Mouse (Mus musculus) liver, postnatal 0 days (tissue): Measurements from ENCODE around the gene Sptssa. TPM values are rescaled to one million over a fixed set of nuclear protein-coding genes. Genes with fewer than 3 reads are reported as not detected.

Source experiments
- ATAC-seq: fragments of 200-750 bp; cut with Nextera tagmentation; 2 replicates; pipeline ENCODE4 v1.8.0; 2017; ENCODE audit warnings: mild to moderate bottlenecking, moderate library complexity
- DNase-seq: peaks from one replicate; pipeline ENCODE4 v3.0.0-alpha.2; 2016
- H3K27ac ChIP-seq: fragments of 300-500 bp; sonication (generic); 2 replicates; pipeline ENCODE4 v1.5.1; 2014; ENCODE audit warnings: antibody characterized with exemption, moderate library complexity, mild to moderate bottlenecking, low read depth
- H3K27me3 ChIP-seq: fragments of 300-500 bp; sonication (generic); 2 replicates; pipeline ENCODE4 v1.6.1; 2014; ENCODE audit warnings: low read length, control low read depth, mixed read lengths; ENCODE audit not compliant: insufficient read depth
- H3K36me3 ChIP-seq: fragments of 300-500 bp; sonication (generic); replicated peaks from 2 replicates; pipeline ENCODE4 v1.6.1; 2014; ENCODE audit warnings: mild to moderate bottlenecking, control low read depth, low read length, moderate library complexity, mixed read lengths; ENCODE audit not compliant: insufficient read depth
- H3K4me1 ChIP-seq: fragments of 300-500 bp; sonication (generic); 2 replicates; pipeline ENCODE4 v1.6.1; 2014; ENCODE audit warnings: antibody characterized with exemption, mild to moderate bottlenecking, control low read depth; ENCODE audit not compliant: insufficient read depth
- H3K4me2 ChIP-seq: fragments of 300-500 bp; sonication (generic); 2 replicates; pipeline ENCODE4 v1.6.1; 2014; ENCODE audit warnings: low read depth, mild to moderate bottlenecking, low read length, moderate library complexity, mixed read lengths
- H3K4me3 ChIP-seq: fragments of 300-500 bp; sonication (generic); 2 replicates; pipeline ENCODE4 v1.5.1; 2014; ENCODE audit warnings: low read depth, low read length
- H3K9ac ChIP-seq: fragments of 300-500 bp; sonication (generic); replicated peaks from 2 replicates; pipeline ENCODE4 v1.6.1; 2014; ENCODE audit warnings: mild to moderate bottlenecking, moderate library complexity
- H3K9me3 ChIP-seq: fragments of 300-500 bp; sonication (generic); 2 replicates; pipeline ENCODE4 v1.6.1; 2016; ENCODE audit warnings: mild to moderate bottlenecking, control low read depth, low read length, mixed read lengths
- CTCF ChIP-seq: sonication (generic); IDR thresholded peaks from 2 replicates; pipeline ENCODE4 v1.5.1; 2016; ENCODE audit warnings: antibody characterized with exemption, low read depth
- EP300 ChIP-seq: IDR thresholded peaks from 2 replicates; pipeline ENCODE4 v1.6.1; 2016; ENCODE audit warnings: antibody characterized with exemption, low read depth, mild to moderate bottlenecking
- WGBS: fragments of 180-500 bp; shearing (Covaris S2); extraction: QIAGEN DNeasy Blood & Tissue Kit; methylation state at CpG from one replicate; pipeline ENCODE4 v1.1.7; 2014; ENCODE audit not compliant: insufficient replicate concordance; 5-methylcytosine and 5-hydroxymethylcytosine counted together
- polyA plus RNA-seq: library from polyadenylated mRNA; unstranded; fragments of >200 nt; fragmentation: Nextera tagmentation; extraction: Ambion mirVana; gene quantifications from 2 replicates; pipeline ENCODE4 v1.2.1, GENCODE M21; 2015

Gene Sptssa
- polyA plus RNA-seq, 1 experiment from 2014 or later = 119 TPM

GRCm38 (mm10) chr12:54657951-54658350, 1.6 kb upstream of the Sptssa start:
- WGBS = 85% methylated on average over 5 of the region's 5 CpGs
- peaks cover 31% of the 10 kb centered on the region for H3K4me1 ChIP-seq
- no peak overlapping the region for H3K9ac ChIP-seq
- H3K27ac ChIP-seq = no peak overlapping the region
- H3K27me3 ChIP-seq = no peaks in the 10 kb centered on the region
- H3K36me3 ChIP-seq = no peaks in the 10 kb centered on the region
- no peak for TF ChIP-seq EP300
- TF ChIP-seq CTCF = no peak
- H3K9me3 ChIP-seq = no peaks in the 10 kb centered on the region
- no peak overlapping the region for H3K4me2 ChIP-seq
- H3K4me3 ChIP-seq = no peak overlapping the region
- ATAC-seq (no peak), DNase-seq (no peak)

DNA sequence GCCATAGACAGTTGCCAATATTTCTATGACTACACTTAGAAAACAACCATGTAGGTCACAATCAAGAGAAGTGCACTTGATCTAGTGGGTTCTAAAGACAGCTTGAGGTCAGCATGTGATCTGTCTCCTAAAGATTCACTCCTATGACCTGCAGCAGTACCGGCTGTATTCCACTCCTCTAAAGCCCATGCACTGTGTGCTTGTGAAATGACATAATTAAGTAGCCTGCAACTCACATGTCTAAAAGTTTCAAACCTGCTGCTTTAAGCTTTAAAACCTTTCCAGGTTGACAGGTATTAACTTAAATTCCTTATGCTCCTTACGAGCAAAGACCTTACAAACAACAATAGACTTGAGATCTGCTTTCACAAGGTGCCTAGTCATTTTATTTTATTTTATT, 853 bp upstream of the Sptssa start:
- WGBS = 62% methylated on average over 2 of the region's 2 CpGs
- no peaks in the 10 kb centered on the region for H3K27me3 ChIP-seq
- no peaks in the 10 kb centered on the region for H3K9me3 ChIP-seq
- no peak for DNase-seq
- TF ChIP-seq EP300 (no peak), CTCF (no peak)
- peak overlapping the region; percentile 82 for H3K4me2 ChIP-seq
- peak overlapping the region; percentile 90; the same call in 1 of the 2 replicates for H3K27ac ChIP-seq
- ATAC-seq = no peak
- H3K4me3 ChIP-seq = no peak overlapping the region
- no peaks in the 10 kb centered on the region for H3K36me3 ChIP-seq
- peaks cover 37% of the 10 kb centered on the region for H3K4me1 ChIP-seq
- 0 out of 2 replicates have a peak overlapping the region, but pooled peaks have one; percentile 84 for H3K9ac ChIP-seq

DNA sequence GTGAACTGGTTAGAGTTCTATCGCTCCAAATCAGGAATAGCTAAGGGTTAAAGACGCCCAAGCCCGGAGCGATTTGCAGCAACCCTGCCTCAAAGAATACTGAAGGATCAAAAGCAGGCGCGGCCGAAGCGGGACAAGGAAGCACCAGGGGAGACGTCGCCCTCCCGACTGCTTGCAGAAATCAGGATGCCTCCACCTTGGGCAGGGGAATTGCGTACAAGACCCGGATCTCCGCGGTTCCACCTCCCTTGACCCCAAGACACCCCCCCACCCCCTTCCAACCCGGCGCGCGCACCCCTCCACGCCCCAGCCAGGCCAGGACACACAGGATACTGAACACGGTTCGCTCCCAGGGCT, 356 bp downstream of the Sptssa start:
- no peaks in the 10 kb centered on the region for H3K27me3 ChIP-seq
- peak overlapping the region; percentile 82 for H3K4me2 ChIP-seq
- peak overlapping the region; percentile 84 for H3K9ac ChIP-seq
- no peak for DNase-seq
- H3K27ac ChIP-seq = peak overlapping the region; percentile 90
- peak overlapping the region; percentile 72 for H3K4me3 ChIP-seq
- peak; percentile 46; the same call in 1 of the 2 replicates for ATAC-seq
- WGBS = 1% methylated on average over 22 of the region's 22 CpGs
- H3K4me1 ChIP-seq = peaks cover 42% of the 10 kb centered on the region
- TF ChIP-seq EP300 = no peak
- no peak for TF ChIP-seq CTCF
- no peaks in the 10 kb centered on the region for H3K9me3 ChIP-seq
- H3K36me3 ChIP-seq = no peaks in the 10 kb centered on the region; the same call in 1 of the 2 replicates

- TF ChIP-seq EP300 = no peak
- no peak for TF ChIP-seq CTCF
- peak overlapping the region; percentile 82 for H3K4me2 ChIP-seq
- peak overlapping the region; percentile 90 for H3K27ac ChIP-seq
- peak overlapping the region; percentile 72 for H3K4me3 ChIP-seq
- peaks cover 42% of the 10 kb centered on the region for H3K4me1 ChIP-seq
- no peak for ATAC-seq
- WGBS = 13% methylated on average over 16 of the region's 16 CpGs
- H3K27me3 ChIP-seq = no peaks in the 10 kb centered on the region
- DNase-seq = no peak
- H3K9ac ChIP-seq = peak overlapping the region; percentile 84
- H3K36me3 ChIP-seq = no peaks in the 10 kb centered on the region; the same call in 1 of the 2 replicates
- no peaks in the 10 kb centered on the region for H3K9me3 ChIP-seq
Measured at GRCm38 (mm10) chr12:54655292-54656038, 908 bp downstream of the Sptssa start.

GRCm38 (mm10) chr12:54654741-54655140, 1.6 kb downstream of the Sptssa start:
- WGBS = 47% methylated on average over 1 of the region's 1 CpGs
- Histone ChIP-seq H3K4me1 (peaks cover 42% of the 10 kb centered on the region), H3K4me3 (peak overlapping the region; percentile 72), H3K27ac (peak overlapping the region; percentile 90; the same call in 1 of the 2 replicates), H3K36me3 (no peaks in the 10 kb centered on the region; the same call in 1 of the 2 replicates), H3K4me2 (peak overlapping the region; percentile 82), H3K9me3 (no peaks in the 10 kb centered on the region), H3K27me3 (no peaks in the 10 kb centered on the region), H3K9ac (peak overlapping the region; percentile 35)
- no peak for DNase-seq
- ATAC-seq = no peak
- TF ChIP-seq CTCF (no peak), EP300 (no peak)

DNA sequence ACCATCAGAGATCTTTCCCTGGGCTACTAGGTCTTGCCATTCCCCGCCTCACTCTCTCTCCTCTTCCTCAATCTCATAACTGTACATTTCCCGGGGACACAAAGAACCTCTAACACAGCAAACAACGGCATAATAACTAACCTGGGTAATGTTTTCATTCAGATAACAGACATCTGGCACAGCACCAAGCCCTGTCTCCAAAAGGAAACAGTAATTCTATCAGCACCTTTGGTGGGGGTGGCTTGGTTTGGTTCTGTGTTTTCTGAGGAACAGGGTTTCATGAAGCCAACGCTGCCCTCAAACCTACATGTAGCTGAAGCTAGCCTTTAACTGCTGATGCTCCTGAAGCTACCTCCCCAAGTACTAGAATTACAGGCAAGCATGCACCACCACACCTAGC, 2.2 kb downstream of the Sptssa start:
- Histone ChIP-seq H3K27ac (peak overlapping the region; percentile 90), H3K27me3 (no peaks in the 10 kb centered on the region), H3K4me1 (peaks cover 42% of the 10 kb centered on the region), H3K4me3 (peak overlapping the region; percentile 72), H3K9ac (peak overlapping the region; percentile 35), H3K9me3 (no peaks in the 10 kb centered on the region), H3K4me2 (peak overlapping the region; percentile 82), H3K36me3 (no peaks in the 10 kb centered on the region; the same call in 1 of the 2 replicates)
- DNase-seq = peak; percentile 40
- ATAC-seq = no peak
- TF ChIP-seq EP300 (no peak), CTCF (no peak)
- WGBS = 12% methylated on average over 4 of the region's 4 CpGs
